Mouse (Mus musculus) layer of hippocampus, postnatal 14 days (tissue): ENCODE results near the gene Gm10645. TPM values are rescaled to one million over a fixed set of nuclear protein-coding genes. Genes with fewer than 3 reads are reported as not detected.

Experiments used
- DNase-seq, 2 experiments: peaks; one replicate each; pipeline ENCODE4 v3.0.0; 2021 to 2022; ENCODE audit warnings: low spot score in 2 of 2, mixed read lengths in 1 of 2
- total RNA-seq, 2 experiments: library from RNA; stranded (reverse); gene quantifications; 2 replicates each; pipeline ENCODE4 v1.2.3; 2021

The Gm10645 gene
- total RNA-seq, 2 experiments from 2014 or later, result 1.2 to 1.3 TPM

DNA sequence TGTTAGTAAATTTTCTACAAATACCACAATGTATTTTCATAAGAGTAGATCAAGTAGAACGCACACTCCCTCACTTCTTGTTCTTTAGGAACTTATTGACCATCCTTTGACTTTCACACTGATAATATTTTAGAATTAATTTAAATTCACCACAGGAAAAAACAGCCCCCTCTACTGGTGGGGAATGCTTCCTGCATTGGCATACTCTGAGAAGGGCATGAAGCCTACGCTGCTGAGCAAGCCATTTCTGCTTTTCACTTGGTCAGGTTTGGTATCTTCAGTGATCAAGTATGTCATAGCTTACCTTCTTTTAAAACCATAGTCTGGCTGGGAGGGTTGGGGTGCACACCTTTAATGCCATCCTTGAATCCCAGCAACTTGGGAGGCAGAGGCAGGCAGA is 3.7 kb upstream of the Gm10645 start:
- DNase-seq, result no peak

DNA sequence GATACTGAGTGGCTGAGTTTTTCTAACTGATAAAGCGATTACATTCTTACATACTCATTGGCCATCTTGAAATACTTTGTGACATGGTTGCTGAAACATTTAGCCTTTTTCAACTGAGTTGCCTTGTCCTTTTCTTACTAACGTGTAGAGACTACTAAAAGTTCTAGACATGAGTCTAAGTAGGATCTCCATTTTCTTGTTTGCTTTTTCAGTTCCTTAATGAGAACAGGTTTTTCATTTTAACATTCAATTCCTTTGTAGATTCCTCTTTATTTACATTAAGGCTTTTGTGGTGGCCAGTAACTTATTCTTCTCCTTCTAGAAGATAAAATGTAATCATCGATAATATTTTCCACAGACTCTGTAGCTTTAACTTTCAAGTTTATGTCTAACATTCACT is 3.2 kb upstream of the Gm10645 start:
- DNase-seq, result no peak

DNA sequence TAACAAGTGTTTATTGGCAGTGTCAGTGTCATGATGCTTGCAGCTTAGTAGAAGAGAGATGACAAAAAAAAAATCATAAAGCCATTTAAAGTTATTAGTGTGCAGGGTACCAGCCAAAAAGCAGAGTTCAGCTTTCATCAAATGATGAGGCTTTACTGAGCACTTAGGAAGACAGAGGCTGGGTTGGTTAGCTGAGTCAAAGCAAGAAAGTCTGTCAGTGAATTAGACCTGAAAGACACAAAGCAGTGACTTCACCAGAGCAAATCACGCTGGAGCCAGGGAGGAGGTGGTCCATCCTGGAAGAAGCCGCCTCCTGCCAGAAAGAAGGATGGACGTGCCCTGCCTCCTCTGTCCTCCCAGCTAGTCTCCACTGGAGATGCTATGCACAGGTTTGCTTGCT is 2.0 kb upstream of the Gm10645 start:
- no peak for DNase-seq

DNA sequence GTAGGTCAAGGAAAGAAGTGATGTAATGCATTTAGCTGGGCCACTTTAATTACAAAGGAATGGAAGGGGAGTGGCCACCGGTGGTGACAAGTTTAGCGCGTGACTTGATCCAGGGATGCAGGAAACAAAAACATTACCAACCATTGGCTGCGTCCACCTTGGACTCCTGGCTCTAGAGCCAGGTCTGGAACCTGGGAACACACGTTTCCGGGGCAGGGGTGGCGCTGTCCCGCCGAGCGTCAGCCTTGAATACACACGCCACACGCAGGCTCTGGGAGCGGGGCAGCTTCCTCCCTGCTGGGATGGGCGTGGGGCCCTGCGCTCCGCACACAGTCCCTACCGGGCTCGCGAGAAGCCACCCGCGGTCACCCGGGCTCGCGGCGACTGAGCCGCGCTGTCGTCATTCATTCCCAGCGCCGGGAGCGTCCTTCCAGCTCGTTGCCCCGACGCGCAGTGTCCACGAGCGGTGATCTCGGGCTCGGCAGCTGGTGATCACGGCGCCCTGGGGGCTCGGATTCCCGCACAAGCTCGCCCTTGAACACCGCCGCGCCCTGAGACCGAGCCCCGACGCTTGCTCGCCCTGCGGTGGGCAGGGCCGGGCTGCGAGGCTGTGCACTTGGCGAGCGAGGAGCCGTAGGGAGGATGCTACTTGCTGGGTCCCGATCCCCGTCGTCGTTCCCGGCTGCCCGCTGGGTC is 587 bp downstream of the Gm10645 start, which contains the start of gene Tbc1d9:
TSS of gene Tbc1d9 (plus strand) at position 118 of the 696 bp plus-strand sequence.
- peak; percentile 66 to 77 for DNase-seq

DNA sequence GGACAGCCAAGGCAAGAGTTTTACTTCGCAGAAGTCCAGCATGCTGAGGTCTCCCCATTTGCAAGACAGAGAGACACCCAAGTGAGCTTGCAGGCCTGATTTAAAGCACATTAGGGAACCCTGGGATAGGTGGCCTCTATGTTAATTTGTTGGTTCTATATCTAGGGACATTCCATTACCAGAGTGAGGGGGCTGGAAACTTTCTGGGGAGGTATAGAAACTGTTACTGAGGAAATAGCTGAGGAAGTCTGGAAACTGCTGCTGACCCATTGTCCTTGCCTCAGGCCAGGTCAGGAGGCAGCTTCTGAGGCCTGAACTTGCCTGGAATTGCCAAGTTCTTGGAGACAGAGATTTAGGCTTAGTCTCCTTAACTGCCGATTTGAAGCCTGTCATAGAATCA is 5.4 kb downstream of the Gm10645 start:
- DNase-seq, result no peak

DNA sequence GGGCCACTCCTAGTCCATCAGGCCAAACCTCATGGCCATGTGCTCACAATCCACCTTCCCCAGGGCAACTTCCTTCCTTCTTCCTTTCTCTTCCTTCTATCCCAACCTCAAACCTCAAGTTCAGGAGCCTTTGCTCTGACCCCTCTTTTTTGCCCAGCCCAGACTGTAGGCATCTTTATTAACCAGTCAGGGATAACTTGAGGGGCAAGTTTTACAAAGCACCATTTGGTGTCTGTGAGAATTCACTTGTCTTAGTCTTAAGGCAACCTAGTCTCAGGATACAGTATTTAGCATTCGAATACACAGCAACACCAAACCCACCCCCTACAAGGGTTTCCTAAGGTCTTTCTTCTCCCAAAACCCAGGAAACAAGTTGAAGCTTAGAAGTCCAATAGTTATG is 6.4 kb downstream of the Gm10645 start:
- DNase-seq, result no peak

DNA sequence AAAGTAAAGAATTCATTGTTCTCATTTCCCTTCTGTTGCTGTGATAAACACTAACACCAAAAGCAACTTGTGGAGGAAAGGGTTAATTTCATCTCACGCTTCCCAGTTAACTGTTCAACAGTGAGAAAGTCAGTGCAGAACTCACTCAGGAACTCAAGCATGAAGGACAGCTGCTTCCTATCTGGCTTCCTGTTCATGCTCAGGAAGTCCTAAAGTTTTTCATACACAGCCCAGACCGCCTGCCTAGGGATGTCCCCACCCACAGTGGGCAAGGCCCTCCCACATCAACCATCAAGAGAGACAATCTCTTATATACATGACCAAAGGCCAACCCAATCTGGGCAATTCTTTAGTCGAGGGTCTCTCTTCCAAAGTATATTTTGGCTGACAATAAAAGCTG is 7.0 kb downstream of the Gm10645 start:
- no peak for DNase-seq

DNA sequence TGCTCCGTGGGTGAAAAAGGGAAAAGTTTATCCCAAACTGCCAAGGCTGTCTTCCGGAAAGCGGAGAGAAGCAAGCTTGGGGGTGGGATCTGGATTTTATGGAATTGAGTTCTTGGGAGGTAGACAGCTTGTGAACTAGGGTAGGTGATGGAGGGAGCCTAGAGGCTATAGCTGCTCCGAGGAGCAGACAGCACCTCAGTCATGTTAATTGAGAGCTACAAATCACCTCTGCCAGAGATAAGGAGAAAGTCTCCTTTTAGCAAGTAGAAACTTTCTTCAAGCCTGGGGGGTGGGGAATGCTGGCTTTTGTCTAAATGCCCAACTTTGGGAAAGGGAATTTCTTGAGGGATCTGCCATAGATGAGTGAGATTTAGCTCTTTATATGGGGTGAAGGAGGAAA is 10.9 kb downstream of the Gm10645 start:
- DNase-seq, result no peak

DNA sequence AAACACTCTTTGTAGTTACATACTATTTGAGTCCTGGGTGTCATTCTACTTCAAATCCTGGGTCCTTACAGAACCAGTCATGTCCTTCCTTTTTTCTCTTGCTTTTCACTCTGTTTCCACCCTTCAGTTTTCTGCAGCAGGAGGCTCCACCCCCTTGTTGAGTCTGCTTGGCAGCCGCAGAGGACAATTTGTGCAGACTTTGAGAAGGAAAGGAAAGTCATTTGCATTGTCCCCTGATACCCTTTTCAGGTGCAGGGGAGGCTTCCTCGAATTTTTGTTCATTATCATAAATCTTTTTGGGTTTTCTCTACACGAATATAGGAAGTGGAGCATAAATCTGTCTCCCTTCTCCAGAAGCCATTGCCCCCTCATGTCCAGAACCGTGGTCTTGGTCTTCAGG is 13.5 kb downstream of the Gm10645 start:
- DNase-seq, result no peak

DNA sequence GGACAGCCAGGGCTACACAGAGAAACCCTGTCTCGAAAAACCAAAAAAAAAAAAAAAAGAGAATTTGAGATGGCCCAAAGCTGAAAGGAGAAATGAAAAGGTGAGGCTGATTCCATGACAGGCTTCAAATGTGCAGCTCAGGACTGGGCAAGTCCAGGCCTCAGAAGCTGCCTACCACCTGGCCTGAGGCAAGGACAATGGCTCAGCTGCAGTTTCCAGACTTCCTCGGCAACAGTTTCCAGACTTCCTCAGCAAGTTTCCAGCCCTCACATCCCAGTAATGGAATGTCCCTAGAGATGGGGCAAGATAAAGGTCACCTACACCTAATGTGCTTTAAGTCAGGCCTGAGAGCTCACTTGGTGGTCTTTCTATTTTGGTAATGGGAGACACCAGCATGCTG is 13.9 kb downstream of the Gm10645 start:
- no peak for DNase-seq

DNA sequence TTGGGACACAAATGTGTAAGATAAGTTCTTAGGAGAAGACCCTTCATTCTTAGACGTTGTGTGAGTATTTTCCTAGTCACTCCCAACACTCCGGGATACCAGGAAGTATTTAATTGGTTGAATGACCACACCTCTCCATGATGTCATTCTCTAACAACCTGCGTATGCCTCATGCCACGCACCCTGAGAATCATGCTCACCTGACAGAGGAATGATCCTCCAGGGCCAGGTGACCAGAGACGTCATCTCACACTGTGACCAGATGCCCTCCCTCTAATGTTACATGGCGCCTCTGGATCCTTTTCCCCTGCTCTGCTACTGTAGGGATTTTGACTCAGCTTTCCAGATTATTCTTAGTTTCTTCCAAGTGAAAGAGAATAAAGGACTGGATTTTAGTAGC is 16.8 kb downstream of the Gm10645 start:
- DNase-seq, result no peak

DNA sequence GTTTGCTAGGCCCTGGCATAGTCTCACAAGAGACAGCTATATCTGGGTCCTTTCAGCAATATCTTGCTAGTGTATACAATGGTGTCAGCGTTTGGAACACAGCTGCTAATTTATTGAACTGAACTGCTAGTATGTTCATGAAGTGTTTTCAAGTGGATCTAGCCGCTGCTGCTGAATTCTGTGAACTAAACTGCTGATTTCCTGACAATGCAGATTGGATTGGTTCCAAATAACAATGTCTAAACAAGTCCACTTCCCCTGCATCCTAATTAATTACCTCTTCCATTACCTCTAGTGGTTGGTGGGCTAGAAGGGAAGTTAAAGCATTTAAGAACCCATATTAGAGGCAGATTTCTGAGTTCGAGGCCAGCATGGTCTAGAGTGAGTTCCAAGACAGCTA is 20.5 kb downstream of the Gm10645 start:
- DNase-seq, result no peak

DNA sequence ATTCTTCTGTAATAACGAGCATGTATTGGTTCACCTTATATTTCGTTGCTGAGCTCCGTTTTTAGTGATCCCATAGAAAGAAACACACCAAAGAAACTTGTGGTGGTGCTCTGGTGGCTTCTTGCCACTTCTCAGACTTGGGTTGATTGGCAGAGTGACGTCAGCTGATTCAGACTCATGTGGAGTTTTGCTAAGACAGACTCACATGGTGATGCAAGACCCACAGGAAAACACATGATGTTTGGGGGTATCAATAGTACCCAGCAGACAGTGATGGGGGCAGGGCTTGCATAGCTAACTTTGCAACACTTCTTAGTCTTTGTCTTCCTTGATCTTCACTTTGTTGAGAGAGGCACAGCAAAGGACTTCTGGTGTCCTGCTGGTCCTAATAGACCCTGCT is 21.4 kb downstream of the Gm10645 start:
- no peak for DNase-seq

DNA sequence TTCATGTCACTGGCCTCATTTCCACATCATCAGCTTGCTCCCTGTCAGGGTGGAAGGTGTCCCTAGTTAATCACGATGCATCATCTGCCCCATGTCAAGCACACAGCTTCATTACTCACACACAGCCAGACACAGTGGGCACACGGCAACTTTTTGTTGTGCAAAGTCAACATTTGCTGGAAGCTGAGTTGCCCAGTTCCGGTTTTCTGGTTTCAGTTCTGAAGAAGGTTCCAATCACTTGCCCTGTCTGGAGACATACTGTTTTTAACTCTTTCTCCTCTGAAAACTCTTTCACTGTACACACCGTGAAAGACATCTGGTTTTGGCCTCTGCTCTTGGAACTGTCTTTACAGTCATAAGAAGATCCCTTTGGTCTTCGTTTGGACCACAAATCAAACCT is 24.6 kb downstream of the Gm10645 start:
- DNase-seq, result no peak

DNA sequence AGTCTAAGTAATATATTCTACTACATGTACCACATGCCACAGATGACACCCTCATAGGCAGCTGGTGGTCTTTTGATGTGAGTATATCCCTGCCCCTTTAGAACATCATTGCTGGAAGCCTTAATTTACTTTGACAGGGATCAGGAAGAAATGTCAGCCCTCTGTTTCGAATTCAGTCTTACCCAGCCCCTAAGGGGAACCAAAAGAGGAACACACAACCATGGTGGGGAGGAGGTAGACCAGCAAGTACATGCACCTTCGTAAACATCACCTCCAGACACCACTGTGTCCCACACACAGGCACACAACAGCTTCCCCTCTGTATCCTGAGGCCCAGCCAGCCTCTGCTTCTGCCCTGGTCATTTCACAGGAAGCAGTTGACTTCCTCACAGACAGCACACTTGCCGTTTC is 25.3 kb downstream of the Gm10645 start:
- no peak for DNase-seq

DNA sequence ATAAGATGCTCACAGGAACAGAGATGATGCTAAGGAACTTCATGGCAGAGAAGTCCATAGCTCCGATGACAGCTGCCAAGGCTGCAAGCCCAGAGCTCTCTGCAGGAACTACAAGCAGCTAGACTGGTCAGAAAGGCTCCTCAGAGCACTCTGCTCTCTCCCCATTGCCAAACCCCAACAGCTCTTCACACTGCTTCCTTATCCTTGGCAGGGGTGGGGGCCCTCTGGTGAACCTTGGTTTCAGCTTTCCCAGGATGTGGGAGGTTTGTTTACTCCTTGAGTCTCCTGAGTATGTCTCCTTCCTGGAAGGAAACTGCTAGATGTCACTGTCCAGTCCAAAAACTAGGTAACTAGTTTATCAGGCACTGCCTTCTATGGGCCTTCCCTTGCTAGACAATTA is 25.9 kb downstream of the Gm10645 start:
- DNase-seq, result no peak

DNA sequence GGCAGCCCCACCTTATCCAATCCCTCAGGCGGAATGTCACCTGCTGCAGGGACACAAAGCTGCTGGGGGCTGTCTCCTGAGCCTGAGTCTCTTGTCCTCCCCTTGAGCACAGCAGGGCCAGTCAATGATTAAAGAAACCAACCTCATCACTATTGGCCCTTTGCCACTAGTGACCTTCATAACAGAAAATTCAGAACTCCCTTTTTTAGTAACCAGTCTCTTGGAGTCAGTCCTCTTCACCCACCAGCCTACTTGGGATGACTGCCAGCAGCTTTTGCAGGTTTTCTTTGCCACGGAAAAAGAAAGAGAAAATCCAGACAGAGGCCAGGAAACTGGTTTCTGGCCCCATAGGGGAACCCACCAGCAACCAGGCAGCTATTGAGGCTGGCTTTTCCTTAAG is 30.9 kb downstream of the Gm10645 start:
- DNase-seq, result no peak

Other genes with a start within 250 kb of the Gm10645 start
- gene Tbc1d9, start 818 bp downstream of the Gm10645 start, total RNA-seq, result 10 to 100 TPM; 81.2 to 87.7 TPM
- gene Ucp1, start 124.2 kb upstream of the Gm10645 start, total RNA-seq, result under 1 TPM in 1 of 2 experiments, not detected in 1; 0.21 TPM
- 10 to 100 TPM; 12.9 to 16.0 TPM for gene Elmod2, start 166.3 kb upstream of the Gm10645 start, total RNA-seq
- gene Mgat4d, start 182.3 kb upstream of the Gm10645 start, total RNA-seq, result not detected
- gene Clgn, start 223.7 kb upstream of the Gm10645 start, total RNA-seq, result 10 to 100 TPM; 10.5 to 10.9 TPM